Mouse (Mus musculus) embryonic stem cell, embryonic (primary cell): ENCODE measurements around the gene Ccdc191.

ENCODE experiments used
- CTCF ChIA-PET, 4 experiments: fragments of 300-600 bp in 2 of 4; fragments of 350-600 bp in 2 of 4; sonication (Branson Sonifier 250); formaldehyde crosslinking; loops; one replicate each; lab custom pipeline; 2022; ENCODE audit warnings: inconsistent platforms in 2 of 4; lab: Charles Lee
- POLR2A ChIA-PET, 4 experiments: fragments of 300-600 bp in 2 of 4; fragments of 350-600 bp in 2 of 4; sonication (Branson Sonifier 250); formaldehyde crosslinking; loops; one replicate each; lab custom pipeline; 2022; ENCODE audit warnings: antibody characterized with exemption in 4 of 4, inconsistent platforms in 1 of 4; lab: Charles Lee

The Ccdc191 gene

GRCm38 (mm10) chr16:43889208-43890004, at the start of gene Ccdc191:
Ccdc191 (plus strand) TSS chr16:43889800.
- ChIA-PET CTCF (interaction anchor here (0.6 to 1.6 kb wide), 12 partner anchors 9 to 1724 kb away, joined by 3 to 14 read pairs (median 4); partner anchors contain the start of gene Gramd1c (in 1 of the 4)), POLR2A (interaction anchor here (0.5 to 2.0 kb wide), 63 partner anchors 8 to 1766 kb away, joined by 3 to 22 read pairs (median 4); partner anchors contain the start of genes Atp6v1a (in 3 of the 4), Naa50 (in 3 of the 4), Zbtb20 (in 2 of the 4) and Qtrt2 (in 1 of the 4))

- POLR2A ChIA-PET: no interaction called here
- CTCF ChIA-PET: no interaction called here
Observed at GRCm38 (mm10) chr16:43841236-43841635, 48.4 kb upstream of the Ccdc191 start.

GRCm38 (mm10) chr16:43849839-43850238, 39.8 kb upstream of the Ccdc191 start:
- ChIA-PET POLR2A (interaction anchor here in 1 of 4 experiments (1.4 kb wide), 1 partner anchor 14 kb away, joined by 4 read pairs; no protein-coding TSS in a partner anchor), CTCF (interaction anchor here in 1 of 4 experiments (0.8 kb wide), 1 partner anchor 249 kb away, joined by 4 read pairs; no protein-coding TSS in a partner anchor)

GRCm38 (mm10) chr16:43858941-43859476, 30.6 kb upstream of the Ccdc191 start:
- CTCF ChIA-PET: no interaction called here
- POLR2A ChIA-PET: interaction anchor here in 1 of 4 experiments (0.9 kb wide), 1 partner anchor 31 kb away, joined by 3 read pairs; the partner anchor contains the start of gene Ccdc191

GRCm38 (mm10) chr16:43860624-43861023, 29.0 kb upstream of the Ccdc191 start:
- CTCF ChIA-PET: interaction anchor here in 2 of 4 experiments (0.6 to 0.7 kb wide), 3 partner anchors 21 to 1103 kb away, joined by 3 read pairs; no protein-coding TSS in a partner anchor
- POLR2A ChIA-PET: interaction anchor here in 3 of 4 experiments (0.6 to 1.1 kb wide), 4 partner anchors 8 to 220 kb away, joined by 3 to 7 read pairs (median 4); partner anchors contain the start of gene Ccdc191 (in 1 of the 3)

- ChIA-PET POLR2A (interaction anchor here in 2 of 4 experiments (0.6 to 1.2 kb wide), 4 partner anchors 19 to 117 kb away, joined by 3 to 5 read pairs (median 4); partner anchors contain the start of gene Ccdc191 (in 2 of the 2)), CTCF (interaction anchor here in 2 of 4 experiments (0.7 to 1.0 kb wide), 3 partner anchors 10 to 189 kb away, joined by 3 to 5 read pairs (median 4); no protein-coding TSS in a partner anchor)
Observed at GRCm38 (mm10) chr16:43869805-43870204, 19.8 kb upstream of the Ccdc191 start.

GRCm38 (mm10) chr16:43871419-43871818, 18.2 kb upstream of the Ccdc191 start:
- ChIA-PET CTCF (no interaction called here), POLR2A (interaction anchor here in 1 of 4 experiments (1.7 kb wide), 1 partner anchor 8 kb away, joined by 5 read pairs; no protein-coding TSS in a partner anchor)

GRCm38 (mm10) chr16:43879769-43880168, 9.8 kb upstream of the Ccdc191 start:
- ChIA-PET CTCF (interaction anchor here in 1 of 4 experiments (1.0 to 2.9 kb wide), 2 partner anchors 10 kb away, joined by 4 to 14 read pairs; partner anchors contain the start of gene Ccdc191), POLR2A (interaction anchor here in 2 of 4 experiments (0.7 to 1.8 kb wide), 5 partner anchors 10 to 262 kb away, joined by 3 to 7 read pairs (median 4); partner anchors contain the start of gene Ccdc191 (in 2 of the 2))

- POLR2A ChIA-PET: interaction anchor here in 2 of 4 experiments (1.5 kb wide), 2 partner anchors 8 kb away, joined by 3 to 4 read pairs; partner anchors contain the start of gene Ccdc191 (in 2 of the 2)
- CTCF ChIA-PET: interaction anchor here in 3 of 4 experiments (0.5 to 2.9 kb wide), 6 partner anchors 8 to 177 kb away, joined by 3 to 14 read pairs (median 4); partner anchors contain the start of gene Ccdc191 (in 1 of the 3)
Observed at GRCm38 (mm10) chr16:43881636-43882035, 8.0 kb upstream of the Ccdc191 start.

GRCm38 (mm10) chr16:43882329-43882728, 7.3 kb upstream of the Ccdc191 start:
- CTCF ChIA-PET: interaction anchor here in 3 of 4 experiments (0.5 to 1.3 kb wide), 5 partner anchors 9 to 176 kb away, joined by 3 to 7 read pairs (median 4); no protein-coding TSS in a partner anchor
- POLR2A ChIA-PET: interaction anchor here in 1 of 4 experiments (0.6 kb wide), 1 partner anchor 197 kb away, joined by 4 read pairs; no protein-coding TSS in a partner anchor

GRCm38 (mm10) chr16:43890005-43890336, 371 bp downstream of the Ccdc191 start:
- POLR2A ChIA-PET: interaction anchor here (0.6 to 2.0 kb wide), 60 partner anchors 8 to 1767 kb away, joined by 3 to 22 read pairs (median 4); partner anchors contain the start of genes Atp6v1a (in 3 of the 4), Naa50 (in 3 of the 4), Zbtb20 (in 2 of the 4) and Qtrt2 (in 1 of the 4)
- CTCF ChIA-PET: interaction anchor here in 3 of 4 experiments (0.7 to 1.6 kb wide), 9 partner anchors 10 to 1725 kb away, joined by 3 to 14 read pairs (median 4); no protein-coding TSS in a partner anchor

- ChIA-PET POLR2A (interaction anchor here in 3 of 4 experiments (0.6 to 1.3 kb wide), 6 partner anchors 13 to 472 kb away, joined by 3 to 5 read pairs (median 3); partner anchors contain the start of genes Atp6v1a (in 1 of the 3) and Naa50 (in 1 of the 3)), CTCF (interaction anchor here in 1 of 4 experiments (0.5 kb wide), 1 partner anchor 409 kb away, joined by 3 read pairs; no protein-coding TSS in a partner anchor)
Observed at GRCm38 (mm10) chr16:43890747-43891336, 1.2 kb downstream of the Ccdc191 start.

- ChIA-PET POLR2A (no interaction called here), CTCF (interaction anchor here in 1 of 4 experiments (0.6 to 1.5 kb wide), 2 partner anchors 17 to 506 kb away, joined by 3 read pairs; no protein-coding TSS in a partner anchor)
Observed at GRCm38 (mm10) chr16:43894501-43894900, 4.9 kb downstream of the Ccdc191 start.

GRCm38 (mm10) chr16:43900138-43900537, 10.5 kb downstream of the Ccdc191 start:
- POLR2A ChIA-PET: interaction anchor here in 2 of 4 experiments (1.0 to 1.4 kb wide), 2 partner anchors 10 to 11 kb away, joined by 3 to 6 read pairs; partner anchors contain the start of gene Ccdc191 (in 2 of the 2)
- CTCF ChIA-PET: no interaction called here

- CTCF ChIA-PET: no interaction called here
- POLR2A ChIA-PET: no interaction called here
Observed at GRCm38 (mm10) chr16:43900571-43900970, 11.0 kb downstream of the Ccdc191 start.

- ChIA-PET POLR2A (interaction anchor here in 2 of 4 experiments (0.6 to 1.9 kb wide), 2 partner anchors 19 to 673 kb away, joined by 3 to 9 read pairs; partner anchors contain the start of gene Ccdc191 (in 1 of the 2)), CTCF (interaction anchor here in 3 of 4 experiments (0.6 to 2.6 kb wide), 10 partner anchors 10 to 1744 kb away, joined by 3 to 7 read pairs (median 4); partner anchors contain the start of genes Ccdc191 (in 2 of the 3) and Qtrt2 (in 1 of the 3))
Observed at GRCm38 (mm10) chr16:43908881-43909280, 19.3 kb downstream of the Ccdc191 start.

- POLR2A ChIA-PET: interaction anchor here in 2 of 4 experiments (0.6 to 1.7 kb wide), 4 partner anchors 16 to 247 kb away, joined by 3 to 4 read pairs (median 4); partner anchors contain the start of gene Ccdc191 (in 1 of the 2)
- CTCF ChIA-PET: interaction anchor here in 2 of 4 experiments (1.0 to 1.5 kb wide), 2 partner anchors 8 to 10 kb away, joined by 3 read pairs; no protein-coding TSS in a partner anchor
Observed at GRCm38 (mm10) chr16:43918867-43919266, 29.3 kb downstream of the Ccdc191 start.
